Mouse (Mus musculus): ENCODE results near the gene Pdzrn4. TPM values are rescaled to one million over a fixed set of nuclear protein-coding genes. Genes with fewer than 3 reads are reported as not detected.
A peak's percentile ranks its signal among the peaks of the same experiment; 100 is the strongest.

The Pdzrn4 gene
- polyA plus RNA-seq, 1 experiment from 2014 or later = 14.4 TPM

GRCm38 (mm10) chr15:92584357-92585138 is 187.9 kb downstream of the Pdzrn4 start:
- no peak for ATAC-seq (ENCODE audit: insufficient read depth, low FRiP score, low TSS enrichment)
- DNase-seq (ENCODE audit: low spot score) = no peak
- Histone ChIP-seq H3K9ac (ENCODE audit: low read length) (no peak overlapping the region), H3K4me2 (ENCODE audit: low read depth) (no peak overlapping the region), H3K27me3 (ENCODE audit: control insufficient read depth, insufficient read depth, low read length) (no peaks in the 10 kb centered on the region), H3K36me3 (ENCODE audit: control insufficient read depth, insufficient read depth, low read length) (no peaks in the 10 kb centered on the region), H3K27ac (ENCODE audit: low read depth, low read length) (no peak overlapping the region), H3K9me3 (ENCODE audit: control insufficient read depth, low read length) (no peaks in the 10 kb centered on the region), H3K4me1 (ENCODE audit: control insufficient read depth, insufficient read depth, low read length) (0 out of 2 replicates have a peak, but pooled peaks cover 4% of the 10 kb centered on the region), H3K4me3 (ENCODE audit: low read depth, low read length) (no peak overlapping the region)
- whole genome bisulfite sequencing = 90% methylated on average over 14 of the region's 14 CpGs

DNA sequence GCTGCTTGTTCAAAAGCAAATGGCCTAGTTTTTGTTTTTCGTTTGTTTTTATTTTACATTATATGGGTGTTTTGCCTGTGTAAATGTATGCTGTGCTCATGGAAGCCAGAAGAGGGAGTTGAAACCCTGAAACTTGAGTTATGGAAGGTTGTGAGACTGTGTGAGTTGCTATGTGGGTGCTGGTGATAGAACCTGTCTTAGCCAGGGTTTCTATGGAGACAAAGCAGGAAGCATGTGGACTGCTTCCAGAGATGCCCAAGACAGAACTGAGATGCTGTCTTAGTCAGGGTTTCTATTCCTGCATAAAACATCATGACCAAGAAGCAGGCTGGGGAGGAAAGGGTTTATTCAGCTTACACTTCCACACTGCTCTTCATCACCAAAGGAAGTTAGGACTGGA is 190.8 kb downstream of the Pdzrn4 start:
- no peak overlapping the region for H3K4me3 ChIP-seq (ENCODE audit: low read depth, low read length)
- H3K36me3 ChIP-seq (ENCODE audit: control insufficient read depth, insufficient read depth, low read length) = no peaks in the 10 kb centered on the region
- no peak overlapping the region for H3K4me2 ChIP-seq (ENCODE audit: low read depth)
- no peaks in the 10 kb centered on the region for H3K4me1 ChIP-seq (ENCODE audit: control insufficient read depth, insufficient read depth, low read length)
- H3K27ac ChIP-seq (ENCODE audit: low read depth, low read length) = no peak overlapping the region
- H3K9ac ChIP-seq (ENCODE audit: low read length) = no peak overlapping the region
- DNase-seq (ENCODE audit: low spot score) = no peak
- no peaks in the 10 kb centered on the region for H3K9me3 ChIP-seq (ENCODE audit: control insufficient read depth, low read length)
- no peak for ATAC-seq (ENCODE audit: insufficient read depth, low FRiP score, low TSS enrichment)
- 83% methylated on average over 1 of the region's 1 CpGs for WGBS
- no peaks in the 10 kb centered on the region for H3K27me3 ChIP-seq (ENCODE audit: control insufficient read depth, insufficient read depth, low read length)

DNA sequence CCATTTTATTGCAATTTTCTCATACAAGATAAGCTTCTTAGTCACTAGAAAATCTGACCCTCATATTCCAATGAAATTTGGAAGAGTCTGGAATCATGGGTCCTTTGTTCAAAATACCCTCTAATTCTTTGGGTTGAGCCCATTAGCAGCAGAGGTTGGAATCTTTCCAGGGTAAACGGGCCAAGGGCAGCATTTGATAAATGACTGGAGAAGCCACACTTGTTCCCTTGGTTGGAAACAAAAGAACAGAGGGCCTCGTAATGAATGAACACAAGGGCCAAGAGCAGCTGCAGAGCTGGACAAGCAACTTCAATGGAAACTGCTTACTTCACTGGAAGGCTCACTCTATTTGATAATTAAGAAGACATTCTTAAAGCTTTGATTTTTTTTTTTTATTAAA is 198.0 kb downstream of the Pdzrn4 start:
- 27% methylated on average over 2 of the region's 2 CpGs for WGBS
- H3K4me1 ChIP-seq (ENCODE audit: control insufficient read depth, insufficient read depth, low read length) = peaks cover 8% of the 10 kb centered on the region; the same call in 1 of the 2 replicates
- DNase-seq (ENCODE audit: low spot score) (no peak), ATAC-seq (ENCODE audit: insufficient read depth, low FRiP score, low TSS enrichment) (no peak)
- H3K9me3 ChIP-seq (ENCODE audit: control insufficient read depth, low read length) = no peaks in the 10 kb centered on the region
- H3K9ac ChIP-seq (ENCODE audit: low read length) = no peak overlapping the region
- no peaks in the 10 kb centered on the region for H3K27me3 ChIP-seq (ENCODE audit: control insufficient read depth, insufficient read depth, low read length)
- no peak overlapping the region for H3K4me3 ChIP-seq (ENCODE audit: low read depth, low read length)
- no peak overlapping the region for H3K27ac ChIP-seq (ENCODE audit: low read depth, low read length)
- H3K36me3 ChIP-seq (ENCODE audit: control insufficient read depth, insufficient read depth, low read length) = no peaks in the 10 kb centered on the region
- no peak overlapping the region for H3K4me2 ChIP-seq (ENCODE audit: low read depth)

- ATAC-seq (ENCODE audit: insufficient read depth, low FRiP score, low TSS enrichment) (peak; percentile 62), DNase-seq (ENCODE audit: low spot score) (peak; percentile 64)
- peak overlapping the region; percentile 61; the same call in 1 of the 2 replicates for H3K27ac ChIP-seq (ENCODE audit: low read depth, low read length)
- peaks cover 8% of the 10 kb centered on the region; the same call in 1 of the 2 replicates for H3K4me1 ChIP-seq (ENCODE audit: control insufficient read depth, insufficient read depth, low read length)
- H3K9ac ChIP-seq (ENCODE audit: low read length) = peak overlapping the region; percentile 51
- no peaks in the 10 kb centered on the region for H3K9me3 ChIP-seq (ENCODE audit: control insufficient read depth, low read length)
- H3K27me3 ChIP-seq (ENCODE audit: control insufficient read depth, insufficient read depth, low read length) = no peaks in the 10 kb centered on the region
- peak overlapping the region; percentile 38 for H3K4me3 ChIP-seq (ENCODE audit: low read depth, low read length)
- 1% methylated on average over 20 of the region's 20 CpGs for WGBS
- H3K4me2 ChIP-seq (ENCODE audit: low read depth) = peak overlapping the region; percentile 69
- no peaks in the 10 kb centered on the region for H3K36me3 ChIP-seq (ENCODE audit: control insufficient read depth, insufficient read depth, low read length)
These were observed 200.5 kb downstream of the Pdzrn4 start for GRCm38 (mm10) chr15:92597011-92597780.

- H3K27me3 ChIP-seq (ENCODE audit: control insufficient read depth, insufficient read depth, low read length) = no peaks in the 10 kb centered on the region
- H3K9me3 ChIP-seq (ENCODE audit: control insufficient read depth, low read length) = no peaks in the 10 kb centered on the region
- peak; percentile 18; the same call in 1 of the 2 replicates for ATAC-seq (ENCODE audit: insufficient read depth, low FRiP score, low TSS enrichment)
- H3K4me2 ChIP-seq (ENCODE audit: low read depth) = peak overlapping the region; percentile 37
- H3K4me1 ChIP-seq (ENCODE audit: control insufficient read depth, insufficient read depth, low read length) = peaks cover 8% of the 10 kb centered on the region; the same call in 1 of the 2 replicates
- 0 out of 2 replicates have a peak overlapping the region, but pooled peaks have one; percentile 20 for H3K27ac ChIP-seq (ENCODE audit: low read depth, low read length)
- WGBS = 2% methylated on average over 18 of the region's 18 CpGs
- H3K36me3 ChIP-seq (ENCODE audit: control insufficient read depth, insufficient read depth, low read length) = no peaks in the 10 kb centered on the region
- H3K4me3 ChIP-seq (ENCODE audit: low read depth, low read length) = peak overlapping the region; percentile 28
- peak overlapping the region; percentile 37; the same call in 1 of the 2 replicates for H3K9ac ChIP-seq (ENCODE audit: low read length)
- peak; percentile 41 for DNase-seq (ENCODE audit: low spot score)
These were observed 202.0 kb downstream of the Pdzrn4 start for GRCm38 (mm10) chr15:92598380-92599295.

DNA sequence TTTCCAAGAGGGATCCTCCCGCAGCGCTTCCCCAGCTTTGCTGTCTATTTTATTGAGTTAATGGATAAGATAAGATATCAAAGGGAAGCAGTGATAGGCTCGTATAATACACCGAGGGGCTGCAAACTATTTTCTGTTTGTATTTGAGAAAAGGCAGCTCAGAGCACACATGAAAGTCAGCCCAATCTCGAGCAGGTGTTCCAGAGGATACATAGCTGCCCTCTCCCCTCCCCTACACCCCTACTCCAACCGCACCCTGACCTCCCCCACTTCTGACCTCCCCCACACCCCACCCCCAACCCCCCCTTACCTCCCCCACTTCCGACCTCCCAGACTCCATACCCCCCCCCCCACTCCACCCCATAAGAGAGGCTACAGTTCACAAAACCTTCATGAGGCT is 202.7 kb downstream of the Pdzrn4 start:
- H3K27me3 ChIP-seq (ENCODE audit: control insufficient read depth, insufficient read depth, low read length) = no peaks in the 10 kb centered on the region
- peak overlapping the region; percentile 37 for H3K4me2 ChIP-seq (ENCODE audit: low read depth)
- H3K4me1 ChIP-seq (ENCODE audit: control insufficient read depth, insufficient read depth, low read length) = peaks cover 8% of the 10 kb centered on the region; the same call in 1 of the 2 replicates
- H3K4me3 ChIP-seq (ENCODE audit: low read depth, low read length) = peak overlapping the region; percentile 28
- no peaks in the 10 kb centered on the region for H3K36me3 ChIP-seq (ENCODE audit: control insufficient read depth, insufficient read depth, low read length)
- no peak for DNase-seq (ENCODE audit: low spot score)
- no peak overlapping the region for H3K27ac ChIP-seq (ENCODE audit: low read depth, low read length)
- 25% methylated on average over 7 of the region's 7 CpGs for WGBS
- H3K9ac ChIP-seq (ENCODE audit: low read length) = no peak overlapping the region
- H3K9me3 ChIP-seq (ENCODE audit: control insufficient read depth, low read length) = no peaks in the 10 kb centered on the region
- ATAC-seq (ENCODE audit: insufficient read depth, low FRiP score, low TSS enrichment) = no peak

GRCm38 (mm10) chr15:92610866-92611265 is 214.2 kb downstream of the Pdzrn4 start:
- Histone ChIP-seq H3K4me3 (ENCODE audit: low read depth, low read length) (no peak overlapping the region), H3K4me2 (ENCODE audit: low read depth) (no peak overlapping the region), H3K4me1 (ENCODE audit: control insufficient read depth, insufficient read depth, low read length) (no peaks in the 10 kb centered on the region), H3K9me3 (ENCODE audit: control insufficient read depth, low read length) (no peaks in the 10 kb centered on the region), H3K27ac (ENCODE audit: low read depth, low read length) (no peak overlapping the region), H3K9ac (ENCODE audit: low read length) (no peak overlapping the region), H3K36me3 (ENCODE audit: control insufficient read depth, insufficient read depth, low read length) (no peaks in the 10 kb centered on the region), H3K27me3 (ENCODE audit: control insufficient read depth, insufficient read depth, low read length) (no peaks in the 10 kb centered on the region)
- 92% methylated on average over 3 of the region's 3 CpGs for WGBS
- DNase-seq (ENCODE audit: low spot score) (no peak), ATAC-seq (ENCODE audit: insufficient read depth, low FRiP score, low TSS enrichment) (no peak)

DNA sequence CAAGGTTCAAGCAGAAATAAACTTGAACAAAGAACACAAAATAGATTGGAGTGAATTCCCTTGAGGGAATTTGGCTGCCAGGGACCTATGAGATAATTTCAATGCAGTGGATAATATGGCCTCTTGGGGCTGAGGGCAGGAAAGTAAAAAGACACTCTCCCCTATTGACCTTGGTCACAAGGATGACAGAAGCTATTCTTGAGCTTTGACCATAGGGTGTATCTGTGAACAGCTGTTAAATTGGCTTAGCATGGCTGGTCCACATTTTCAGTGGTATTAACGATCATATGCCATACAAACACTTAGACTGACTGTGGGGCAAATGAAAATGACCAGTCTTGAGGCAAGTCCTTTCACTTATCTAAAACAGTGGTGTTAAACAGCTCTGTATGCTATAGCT is 215.7 kb downstream of the Pdzrn4 start:
- H3K36me3 ChIP-seq (ENCODE audit: control insufficient read depth, insufficient read depth, low read length) = no peaks in the 10 kb centered on the region
- WGBS = 43% methylated on average over 1 of the region's 1 CpGs
- H3K27ac ChIP-seq (ENCODE audit: low read depth, low read length) = no peak overlapping the region
- H3K9me3 ChIP-seq (ENCODE audit: control insufficient read depth, low read length) = no peaks in the 10 kb centered on the region
- ATAC-seq (ENCODE audit: insufficient read depth, low FRiP score, low TSS enrichment) (no peak), DNase-seq (ENCODE audit: low spot score) (no peak)
- no peaks in the 10 kb centered on the region for H3K27me3 ChIP-seq (ENCODE audit: control insufficient read depth, insufficient read depth, low read length)
- no peaks in the 10 kb centered on the region for H3K4me1 ChIP-seq (ENCODE audit: control insufficient read depth, insufficient read depth, low read length)
- H3K4me3 ChIP-seq (ENCODE audit: low read depth, low read length) = no peak overlapping the region
- H3K9ac ChIP-seq (ENCODE audit: low read length) = no peak overlapping the region
- H3K4me2 ChIP-seq (ENCODE audit: low read depth) = no peak overlapping the region

Data from neural tube, embryonic 11.5 days (tissue).